Mouse (Mus musculus): Measurements from ENCODE around the gene Rdh5.

Rdh5 gene

GRCm38 (mm10) chr10:128922822-128923012, at the start of gene Rdh5:
TSS of gene Rdh5 (minus strand) at chr10:128922888.
- DNase-seq (ENCODE audit: low spot score) = no peak

- DNase-seq (ENCODE audit: low spot score) = no peak
Observed at GRCm38 (mm10) chr10:128970740-128971250, 48.1 kb upstream of the Rdh5 start.

GRCm38 (mm10) chr10:128968341-128968749, 45.7 kb upstream of the Rdh5 start:
- DNase-seq (ENCODE audit: low spot score) = no peak

GRCm38 (mm10) chr10:128965871-128966270, 43.2 kb upstream of the Rdh5 start:
- no peak for DNase-seq (ENCODE audit: low spot score)

GRCm38 (mm10) chr10:128964961-128965360, 42.3 kb upstream of the Rdh5 start:
- no peak for DNase-seq (ENCODE audit: low spot score)

- DNase-seq (ENCODE audit: low spot score) = peak; percentile 12
Observed at GRCm38 (mm10) chr10:128960590-128961584, 38.2 kb upstream of the Rdh5 start, which contains the start of gene Mettl7b. TSS of gene Mettl7b (minus strand) at chr10:128960988.

DNA sequence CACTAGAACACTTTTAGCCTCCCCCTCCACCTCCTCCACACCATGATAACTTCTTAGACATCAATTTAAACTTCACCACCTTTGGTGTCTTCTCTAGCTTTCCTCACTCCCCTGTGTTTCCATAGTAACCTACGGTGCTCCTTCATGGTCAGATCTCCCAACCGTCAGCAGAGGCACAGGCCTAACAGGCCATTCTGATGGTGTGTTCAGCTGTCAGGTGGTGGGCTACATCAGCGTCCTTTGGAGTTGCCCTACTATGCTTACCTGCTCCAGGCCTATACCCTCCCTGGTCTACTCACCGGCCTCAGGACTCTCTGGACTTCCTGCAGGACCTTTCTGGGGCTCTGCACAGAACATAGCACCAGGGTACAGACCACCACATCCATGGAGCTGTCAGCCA, 37.5 kb upstream of the Rdh5 start:
- no peak for DNase-seq (ENCODE audit: low spot score)

- no peak for DNase-seq (ENCODE audit: low spot score)
Observed at GRCm38 (mm10) chr10:128958340-128958739, 35.7 kb upstream of the Rdh5 start.

DNA sequence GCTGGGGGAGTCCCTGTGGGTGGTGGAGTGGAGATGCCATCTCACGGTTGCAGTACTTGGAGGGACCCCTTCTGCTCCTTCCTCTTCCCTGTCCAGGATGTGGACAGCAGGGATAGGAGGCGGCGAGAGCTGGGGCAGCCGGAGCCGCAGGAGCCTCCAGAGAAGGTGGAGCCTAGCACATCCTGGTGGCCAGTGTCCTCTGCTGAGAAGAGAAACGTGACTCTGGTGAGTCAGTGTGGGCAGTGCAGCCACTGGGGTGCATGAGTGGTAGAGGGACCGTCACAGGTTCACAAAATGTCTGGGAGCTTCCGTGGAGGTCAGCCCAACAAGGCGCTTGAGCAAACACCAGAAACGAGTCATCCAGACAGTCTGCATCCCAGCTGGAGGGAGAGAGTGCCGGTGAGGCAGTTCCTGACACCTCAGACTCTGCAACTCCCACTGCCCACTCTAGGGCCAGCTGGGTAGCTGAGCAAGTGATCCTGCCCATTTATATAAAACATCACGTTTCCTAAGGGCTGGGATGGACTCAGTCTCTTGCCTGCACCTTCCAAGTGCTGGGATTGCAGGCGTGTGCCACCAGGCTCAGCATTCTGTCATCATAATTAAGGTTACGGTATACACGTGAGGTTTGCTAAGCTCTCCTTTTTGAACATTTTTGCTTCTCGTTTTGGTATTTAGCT, 27.7 kb upstream of the Rdh5 start:
- no peak for DNase-seq (ENCODE audit: low spot score)

DNA sequence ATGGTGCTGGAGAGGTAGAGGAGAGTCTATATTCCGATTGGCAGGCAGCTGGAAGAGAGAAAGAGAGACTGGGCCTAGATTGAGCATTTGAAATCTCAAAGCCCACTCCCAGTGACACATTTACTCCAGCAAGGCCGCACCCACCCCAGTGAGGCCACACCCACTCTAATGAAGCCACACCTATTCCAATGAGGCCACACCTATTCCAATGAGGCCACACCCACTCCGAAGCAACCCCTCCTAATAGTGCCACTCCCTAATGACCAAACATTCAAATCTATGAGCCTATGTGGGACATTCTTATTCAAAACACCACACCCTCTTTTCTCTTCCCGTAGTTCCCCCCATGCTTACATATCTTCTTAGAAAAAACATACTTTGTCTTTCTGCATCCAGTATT, 24.8 kb upstream of the Rdh5 start:
- no peak for DNase-seq (ENCODE audit: low spot score)

DNA sequence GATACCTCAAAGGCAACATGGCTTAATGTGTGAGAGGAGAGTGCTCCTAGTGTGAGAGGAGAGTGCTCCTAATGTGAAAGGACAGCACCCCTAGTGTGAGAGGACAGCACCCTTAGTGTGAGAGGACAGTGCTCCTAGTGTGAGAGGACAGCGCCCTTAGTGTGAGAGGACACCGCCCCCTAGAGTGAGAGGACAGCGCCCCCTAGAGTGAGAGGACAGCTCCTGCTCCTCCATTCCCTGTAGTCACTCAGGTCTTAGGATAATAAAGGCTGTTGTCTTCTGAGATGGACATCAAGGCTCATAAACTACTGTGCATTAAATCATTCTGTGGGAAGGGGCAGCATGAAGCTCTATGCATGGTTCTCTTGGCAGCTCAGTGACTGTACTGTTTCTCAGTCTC, 23.0 kb upstream of the Rdh5 start:
- peak; percentile 17 for DNase-seq (ENCODE audit: low spot score)

GRCm38 (mm10) chr10:128940475-128941061, 17.9 kb upstream of the Rdh5 start:
- DNase-seq (ENCODE audit: low spot score) = peak; percentile 47

DNA sequence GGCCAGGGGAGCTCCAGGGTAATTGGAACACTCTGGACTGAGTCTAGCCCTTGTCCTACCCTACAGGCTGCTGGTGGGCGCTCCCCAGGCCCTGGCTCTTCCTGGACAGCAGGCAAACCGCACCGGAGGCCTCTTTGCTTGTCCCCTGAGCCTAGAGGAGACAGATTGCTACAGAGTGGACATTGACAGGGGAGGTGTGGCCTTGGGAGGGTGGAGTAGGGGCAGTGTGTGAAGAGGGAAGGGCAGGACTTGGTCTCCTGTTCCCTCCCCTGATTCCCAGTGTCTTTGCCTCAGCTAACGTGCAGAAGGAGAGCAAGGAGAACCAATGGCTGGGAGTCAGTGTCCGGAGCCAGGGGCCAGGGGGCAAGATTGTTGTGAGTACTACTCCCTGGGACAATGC, 16.3 kb upstream of the Rdh5 start:
- no peak for DNase-seq (ENCODE audit: low spot score)

- DNase-seq (ENCODE audit: low spot score) = no peak
Observed at GRCm38 (mm10) chr10:128938457-128938856, 15.8 kb upstream of the Rdh5 start.

DNA sequence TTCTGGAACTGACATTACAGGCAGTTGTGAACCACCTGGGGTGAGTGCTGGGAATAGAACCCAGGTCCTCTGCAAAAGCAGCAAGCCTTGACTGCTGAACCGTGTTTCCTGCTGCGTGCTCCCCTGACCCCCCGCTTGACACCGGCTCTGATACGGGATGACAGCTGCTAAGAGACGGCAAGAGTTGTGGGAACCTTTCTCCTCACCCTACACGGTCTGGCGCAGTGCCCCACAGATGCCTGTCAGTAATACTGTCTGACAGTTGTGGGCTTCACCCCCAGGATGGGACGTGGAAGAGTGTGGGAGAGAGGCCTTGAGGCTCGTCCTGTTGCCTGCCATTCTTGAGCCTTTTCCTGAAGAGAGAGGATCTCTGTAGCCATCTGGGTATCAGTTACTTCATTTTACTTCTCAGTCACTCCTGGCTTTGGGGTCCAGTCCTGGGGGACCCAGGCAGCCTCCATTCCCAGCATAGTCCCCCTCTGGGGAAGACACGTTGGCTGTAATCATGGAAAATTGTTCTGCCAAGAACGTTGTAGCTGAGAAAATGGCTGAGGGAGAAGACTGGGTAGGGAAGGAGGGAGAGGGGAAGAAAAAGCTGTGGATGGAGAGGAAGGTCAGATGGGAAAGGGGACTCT, 15.2 kb upstream of the Rdh5 start:
- no peak for DNase-seq (ENCODE audit: low spot score)

GRCm38 (mm10) chr10:128935826-128936440, 13.2 kb upstream of the Rdh5 start:
- no peak for DNase-seq (ENCODE audit: low spot score)

DNA sequence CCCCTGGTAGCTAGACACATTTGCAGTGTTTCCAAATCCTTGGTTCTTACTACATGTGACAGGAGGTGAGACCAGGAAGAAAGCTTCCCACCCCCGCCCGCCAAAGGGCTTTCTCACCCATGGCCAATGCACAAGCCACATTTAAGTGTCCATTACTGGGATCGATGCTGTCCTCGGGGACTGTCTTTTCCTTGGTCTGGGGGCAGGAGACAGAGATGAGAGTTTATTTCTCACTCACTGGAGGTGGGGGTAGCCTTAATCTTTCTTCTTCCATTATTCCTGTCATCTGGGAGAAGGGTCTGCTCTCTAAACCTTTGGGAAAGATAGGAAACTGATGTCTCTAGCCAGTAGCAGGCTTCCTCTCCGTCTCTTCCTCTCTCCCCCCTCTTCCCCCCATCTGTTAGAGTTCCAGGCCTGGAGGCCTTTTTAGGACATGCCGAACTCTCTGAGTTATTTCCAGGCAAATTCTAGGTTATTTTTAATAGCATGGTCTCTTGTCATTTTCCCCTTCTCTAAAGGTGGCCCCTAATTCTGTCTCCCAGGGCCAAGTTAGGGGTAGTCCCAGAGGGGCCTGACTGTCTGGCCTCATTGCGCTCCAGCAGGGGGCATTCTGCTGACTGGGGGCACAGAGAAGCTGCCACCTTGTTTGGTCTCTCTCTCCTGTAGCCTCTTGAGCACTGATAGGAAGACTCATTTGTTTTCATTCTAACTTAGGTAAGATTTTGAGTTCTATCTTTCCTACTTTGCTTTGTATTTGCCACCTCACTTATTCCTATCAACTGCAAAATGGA, 12.5 kb upstream of the Rdh5 start:
- no peak for DNase-seq (ENCODE audit: low spot score)

DNA sequence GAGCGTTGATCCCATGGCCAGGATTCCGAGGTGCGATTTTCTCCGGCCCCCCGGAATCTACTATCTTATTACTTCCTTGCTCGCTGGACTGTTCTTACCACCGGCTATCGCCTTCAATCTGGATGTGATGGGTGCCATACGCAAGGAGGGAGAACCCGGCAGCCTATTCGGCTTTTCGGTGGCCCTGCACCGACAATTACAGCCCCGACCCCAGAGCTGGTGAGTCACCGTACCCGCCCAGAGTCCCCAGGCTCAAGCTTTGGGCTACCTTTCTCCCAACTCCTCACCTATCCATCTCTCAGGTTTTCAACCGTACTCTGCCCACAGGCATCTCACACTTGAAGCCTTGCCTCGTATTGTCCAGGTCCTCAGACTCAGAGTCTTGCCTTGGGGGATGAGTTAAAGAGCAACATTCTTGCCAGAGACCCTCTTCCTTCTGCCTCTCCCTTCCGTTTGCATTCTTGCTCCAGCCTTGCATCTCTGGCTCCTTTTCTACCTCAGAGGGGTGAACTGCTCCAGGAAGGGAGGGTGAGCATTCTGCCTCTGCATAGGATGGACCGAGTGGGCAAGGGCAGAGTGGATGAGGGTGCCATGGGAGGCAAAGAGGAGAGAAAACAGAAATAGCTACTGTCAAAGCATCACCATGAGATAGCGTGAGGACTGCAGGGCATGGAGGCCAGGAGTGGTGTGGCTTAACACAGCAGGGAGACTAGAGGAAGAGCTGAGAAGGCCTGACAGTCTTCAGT, 11.5 kb upstream of the Rdh5 start:
- DNase-seq (ENCODE audit: low spot score) = no peak

DNA sequence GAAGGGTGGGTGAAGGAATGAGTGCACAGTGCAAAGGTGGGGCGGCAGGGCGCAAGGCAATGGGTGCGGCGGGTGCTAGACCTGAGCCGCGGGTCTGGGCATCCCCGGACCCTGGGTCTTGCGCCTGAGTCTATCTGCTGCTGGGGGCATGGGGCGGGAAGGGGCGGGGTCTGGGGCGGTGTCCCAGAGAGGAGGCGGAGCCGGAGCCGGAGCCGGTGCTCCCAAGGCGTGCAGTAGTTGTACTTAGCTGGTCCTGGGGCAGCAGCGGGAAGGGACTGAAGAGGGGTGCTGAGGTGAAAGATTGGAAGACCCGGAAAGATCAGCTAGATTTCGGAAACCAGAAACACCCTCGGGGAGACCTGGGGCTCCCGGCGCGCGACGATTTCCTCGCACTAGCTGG, 10.9 kb upstream of the Rdh5 start, which contains the start of gene Itga7:
Gene Itga7, plus strand, starts transcription at position 245 of the 400 bp plus-strand sequence.
- no peak for DNase-seq (ENCODE audit: low spot score)

- no peak for DNase-seq (ENCODE audit: low spot score)
Observed at GRCm38 (mm10) chr10:128931441-128931840, 8.8 kb upstream of the Rdh5 start.

Data from T-cell, adult 2 months (primary cell).